Mouse (Mus musculus) forebrain, embryonic 11.5 days (tissue): ENCODE measurements around the gene Shisa4. TPM values are rescaled to one million over a fixed set of nuclear protein-coding genes. Genes with fewer than 3 reads are reported as not detected.
"Not testable (repeated sequence)": the region's sequence is repeated elsewhere in the genome, so short reads cannot be mapped to it uniquely, and the experiment has no call there.

ENCODE experiments used
- ATAC-seq: fragments of 200-750 bp; cut with Nextera tagmentation; replicated peaks from 2 replicates; pipeline ENCODE4 v1.8.0; 2017; ENCODE audit warnings: moderate TSS enrichment; ENCODE audit not compliant: low FRiP score
- DNase-seq: peaks from one replicate; pipeline ENCODE4 v3.0.0-alpha.2; 2017; ENCODE audit warnings: low spot score
- H3K27ac ChIP-seq: fragments of 300-500 bp; sonication (generic); 2 replicates; pipeline ENCODE4 v1.5.1; 2014; ENCODE audit warnings: low read depth, low read length
- H3K27me3 ChIP-seq: fragments of 300-500 bp; sonication (generic); 2 replicates; pipeline ENCODE4 v1.6.1; 2014; ENCODE audit warnings: mild to moderate bottlenecking, low read length, mixed read lengths; ENCODE audit not compliant: control insufficient read depth, insufficient read depth
- H3K36me3 ChIP-seq: fragments of 300-500 bp; sonication (generic); 2 replicates; pipeline ENCODE4 v1.6.1; 2014; ENCODE audit warnings: mild to moderate bottlenecking, low read length, moderate library complexity, mixed read lengths; ENCODE audit not compliant: control insufficient read depth, insufficient read depth
- H3K4me1 ChIP-seq: fragments of 300-500 bp; sonication (generic); replicated peaks from 2 replicates; pipeline ENCODE4 v1.6.1; 2014; ENCODE audit warnings: low read length, mixed read lengths; ENCODE audit not compliant: control insufficient read depth, insufficient read depth
- H3K4me2 ChIP-seq: fragments of 300-500 bp; sonication (generic); 2 replicates; pipeline ENCODE4 v1.6.1; 2014; ENCODE audit warnings: low read depth, mild to moderate bottlenecking, low read length, moderate library complexity, mixed read lengths; ENCODE audit not compliant: severe bottlenecking
- H3K4me3 ChIP-seq: fragments of 300-500 bp; sonication (generic); 2 replicates; pipeline ENCODE4 v1.5.1; 2014; ENCODE audit warnings: low read depth, low read length
- H3K9ac ChIP-seq: fragments of 300-500 bp; sonication (generic); 2 replicates; pipeline ENCODE4 v1.6.1; 2014; ENCODE audit warnings: low read length
- H3K9me3 ChIP-seq: fragments of 300-500 bp; sonication (generic); 2 replicates; pipeline ENCODE4 v1.6.1; 2016; ENCODE audit warnings: low read length, mixed read lengths; ENCODE audit not compliant: control insufficient read depth
- WGBS: fragments of 180-500 bp; shearing (Covaris S2); extraction: QIAGEN DNeasy Blood & Tissue Kit; methylation state at CpG from one replicate; pipeline ENCODE4 v1.1.7; 2014; 5-methylcytosine and 5-hydroxymethylcytosine counted together
- polyA plus RNA-seq: library from polyadenylated mRNA; unstranded; fragments of >200 nt; fragmentation: Nextera tagmentation; extraction: Ambion mirVana; gene quantifications from 2 replicates; pipeline ENCODE4 v1.2.1, GENCODE M21; 2014

Gene Shisa4
- polyA plus RNA-seq, 1 experiment from 2014 or later: 50.3 TPM

GRCm38 (mm10) chr1:135399466-135399865 lies 24.4 kb upstream of the Shisa4 start:
- Histone ChIP-seq H3K27ac (no peak overlapping the region), H3K9ac (no peak overlapping the region), H3K4me1 (no peaks in the 10 kb centered on the region), H3K27me3 (no peaks in the 10 kb centered on the region), H3K36me3 (peaks cover 31% of the 10 kb centered on the region), H3K9me3 (no peaks in the 10 kb centered on the region), H3K4me3 (no peak overlapping the region), H3K4me2 (no peak overlapping the region)
- ATAC-seq (no peak), DNase-seq (peak; percentile 1)
- 98% methylated on average over 5 of the region's 5 CpGs for WGBS

GRCm38 (mm10) chr1:135385161-135385560 lies 10.1 kb upstream of the Shisa4 start:
- Histone ChIP-seq H3K9ac (no peak overlapping the region), H3K27me3 (no peaks in the 10 kb centered on the region), H3K9me3 (no peaks in the 10 kb centered on the region), H3K4me1 (no peaks in the 10 kb centered on the region), H3K27ac (no peak overlapping the region), H3K4me2 (no peak overlapping the region), H3K36me3 (peaks cover 39% of the 10 kb centered on the region), H3K4me3 (no peak overlapping the region)
- ATAC-seq (no peak), DNase-seq (no peak)
- 90% methylated on average over 9 of the region's 9 CpGs for WGBS

GRCm38 (mm10) chr1:135384171-135384570 lies 9.1 kb upstream of the Shisa4 start:
- H3K4me1 ChIP-seq: no peaks in the 10 kb centered on the region
- no peaks in the 10 kb centered on the region for H3K9me3 ChIP-seq
- H3K36me3 ChIP-seq: peaks cover 34% of the 10 kb centered on the region
- H3K27me3 ChIP-seq: no peaks in the 10 kb centered on the region
- DNase-seq: no peak
- no peak overlapping the region for H3K9ac ChIP-seq
- no peak overlapping the region for H3K27ac ChIP-seq
- no peak overlapping the region for H3K4me3 ChIP-seq
- no peak overlapping the region for H3K4me2 ChIP-seq
- ATAC-seq: no peak
- WGBS: 94% methylated on average over 5 of the region's 5 CpGs

GRCm38 (mm10) chr1:135381560-135381959 lies 6.5 kb upstream of the Shisa4 start:
- not testable (repeated sequence) for H3K27ac ChIP-seq, H3K4me1 ChIP-seq, ATAC-seq, H3K4me3 ChIP-seq, H3K27me3 ChIP-seq, DNase-seq, H3K4me2 ChIP-seq, H3K9me3 ChIP-seq, H3K9ac ChIP-seq
- H3K36me3 ChIP-seq: peaks cover 15% of the 10 kb centered on the region; the same call in 1 of the 2 replicates
- 59% methylated on average over 6 of the region's 6 CpGs for WGBS

GRCm38 (mm10) chr1:135380071-135380991 lies 5.3 kb upstream of the Shisa4 start:
- no peak overlapping the region for H3K4me3 ChIP-seq
- WGBS: 85% methylated on average over 15 of the region's 15 CpGs
- peaks cover 2% of the 10 kb centered on the region; the same call in 1 of the 2 replicates for H3K4me1 ChIP-seq
- DNase-seq (no peak), ATAC-seq (no peak)
- H3K27me3 ChIP-seq: no peaks in the 10 kb centered on the region
- no peaks in the 10 kb centered on the region for H3K9me3 ChIP-seq
- no peak overlapping the region for H3K9ac ChIP-seq
- no peak overlapping the region for H3K4me2 ChIP-seq
- H3K36me3 ChIP-seq: peaks cover 15% of the 10 kb centered on the region; the same call in 1 of the 2 replicates
- no peak overlapping the region for H3K27ac ChIP-seq

GRCm38 (mm10) chr1:135379048-135379447 lies 4.0 kb upstream of the Shisa4 start:
- no peak overlapping the region for H3K27ac ChIP-seq
- H3K4me1 ChIP-seq: peaks cover 5% of the 10 kb centered on the region; the same call in 1 of the 2 replicates
- no peak overlapping the region for H3K9ac ChIP-seq
- DNase-seq (no peak), ATAC-seq (no peak)
- H3K4me3 ChIP-seq: no peak overlapping the region
- WGBS: 71% methylated on average over 2 of the region's 2 CpGs
- no peak overlapping the region for H3K4me2 ChIP-seq
- no peaks in the 10 kb centered on the region for H3K27me3 ChIP-seq
- peaks cover 11% of the 10 kb centered on the region; the same call in 1 of the 2 replicates for H3K36me3 ChIP-seq
- H3K9me3 ChIP-seq: no peaks in the 10 kb centered on the region

GRCm38 (mm10) chr1:135378576-135378975 lies 3.5 kb upstream of the Shisa4 start:
- Histone ChIP-seq H3K27ac (no peak overlapping the region), H3K27me3 (no peaks in the 10 kb centered on the region), H3K9ac (no peak overlapping the region), H3K36me3 (peaks cover 11% of the 10 kb centered on the region; the same call in 1 of the 2 replicates), H3K4me3 (no peak overlapping the region), H3K4me1 (peaks cover 8% of the 10 kb centered on the region; the same call in 1 of the 2 replicates), H3K4me2 (no peak overlapping the region), H3K9me3 (no peaks in the 10 kb centered on the region)
- WGBS: 67% methylated on average over 9 of the region's 9 CpGs
- DNase-seq (no peak), ATAC-seq (no peak)

GRCm38 (mm10) chr1:135374175-135374867 lies 716 bp downstream of the Shisa4 start:
- Histone ChIP-seq H3K9ac (peak overlapping the region; percentile 95), H3K4me3 (peak overlapping the region; percentile 71), H3K27ac (peak overlapping the region; percentile 59), H3K4me1 (peaks cover 17% of the 10 kb centered on the region), H3K9me3 (no peaks in the 10 kb centered on the region), H3K4me2 (peak overlapping the region; percentile 93), H3K36me3 (no peaks in the 10 kb centered on the region), H3K27me3 (no peaks in the 10 kb centered on the region)
- WGBS: under 1% methylated on average over 19 of the region's 19 CpGs
- DNase-seq: peak; percentile 69
- 0 out of 2 replicates have a peak, but pooled peaks have one; percentile 1 for ATAC-seq
